Mouse (Mus musculus): ENCODE data around the gene Mif4gd.

Mif4gd gene

DNA sequence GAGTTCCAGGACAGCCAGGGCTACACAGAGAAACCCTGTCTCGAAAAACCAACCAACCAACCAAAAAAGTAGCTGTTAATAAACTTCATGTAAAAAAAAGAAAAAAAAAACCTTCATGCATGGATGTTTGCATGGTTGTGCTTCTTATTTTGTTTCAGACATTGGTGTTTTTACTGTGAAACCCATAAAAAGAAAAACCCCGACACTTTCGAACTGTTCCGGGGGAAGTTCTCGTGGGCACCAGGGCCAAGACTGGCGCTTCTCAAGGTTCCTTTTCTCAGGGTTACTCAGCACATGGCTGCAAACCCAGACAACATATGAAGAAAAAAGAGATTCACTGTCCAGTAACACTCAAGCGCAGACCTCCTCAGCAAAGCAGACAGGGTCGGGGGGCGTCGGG, 20.1 kb upstream of the Mif4gd start:
- DNase-seq (ENCODE audit: low spot score in 2 of 2): no peak

DNA sequence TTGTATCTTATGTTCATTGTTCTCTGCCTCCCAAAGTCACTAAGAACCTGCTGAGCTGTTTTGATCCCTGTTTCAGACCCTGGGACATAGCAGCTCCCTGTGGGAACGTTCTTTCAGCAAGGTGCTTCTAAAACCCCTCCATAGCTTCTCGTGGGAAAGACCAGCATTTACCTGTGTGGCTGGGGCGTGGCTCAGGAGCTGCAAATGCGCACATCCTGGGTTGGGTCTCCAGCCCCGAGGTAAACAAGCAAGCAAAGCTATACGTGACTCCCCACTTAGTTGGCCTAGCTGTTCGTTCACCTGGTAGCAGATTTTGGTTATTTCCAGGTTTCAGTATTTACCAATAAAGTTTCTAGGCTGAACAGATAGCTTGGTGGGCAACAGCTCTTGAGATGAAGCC, 19.5 kb upstream of the Mif4gd start:
- DNase-seq (ENCODE audit: low spot score in 2 of 2): no peak

DNA sequence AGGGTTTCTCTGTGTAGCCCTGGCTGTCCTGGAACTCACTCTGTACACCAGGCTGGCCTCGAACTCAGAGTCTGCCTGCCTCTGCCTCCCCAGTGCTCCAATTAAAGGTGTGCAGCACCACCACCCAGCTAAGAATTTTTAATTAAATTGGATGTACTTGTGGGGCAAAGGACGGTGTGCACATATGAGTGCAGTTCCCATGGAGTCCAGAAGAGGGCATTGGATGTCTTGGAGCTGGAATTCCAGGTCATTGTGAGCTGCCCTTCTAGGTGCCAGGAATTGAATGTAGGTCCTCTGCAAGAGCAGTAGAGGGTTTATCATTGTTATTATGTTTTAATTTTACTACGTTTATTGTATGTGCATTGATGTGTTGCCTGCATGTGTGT, 18.7 kb upstream of the Mif4gd start:
- DNase-seq (ENCODE audit: low spot score in 2 of 2): peak; percentile 39 to 43

DNA sequence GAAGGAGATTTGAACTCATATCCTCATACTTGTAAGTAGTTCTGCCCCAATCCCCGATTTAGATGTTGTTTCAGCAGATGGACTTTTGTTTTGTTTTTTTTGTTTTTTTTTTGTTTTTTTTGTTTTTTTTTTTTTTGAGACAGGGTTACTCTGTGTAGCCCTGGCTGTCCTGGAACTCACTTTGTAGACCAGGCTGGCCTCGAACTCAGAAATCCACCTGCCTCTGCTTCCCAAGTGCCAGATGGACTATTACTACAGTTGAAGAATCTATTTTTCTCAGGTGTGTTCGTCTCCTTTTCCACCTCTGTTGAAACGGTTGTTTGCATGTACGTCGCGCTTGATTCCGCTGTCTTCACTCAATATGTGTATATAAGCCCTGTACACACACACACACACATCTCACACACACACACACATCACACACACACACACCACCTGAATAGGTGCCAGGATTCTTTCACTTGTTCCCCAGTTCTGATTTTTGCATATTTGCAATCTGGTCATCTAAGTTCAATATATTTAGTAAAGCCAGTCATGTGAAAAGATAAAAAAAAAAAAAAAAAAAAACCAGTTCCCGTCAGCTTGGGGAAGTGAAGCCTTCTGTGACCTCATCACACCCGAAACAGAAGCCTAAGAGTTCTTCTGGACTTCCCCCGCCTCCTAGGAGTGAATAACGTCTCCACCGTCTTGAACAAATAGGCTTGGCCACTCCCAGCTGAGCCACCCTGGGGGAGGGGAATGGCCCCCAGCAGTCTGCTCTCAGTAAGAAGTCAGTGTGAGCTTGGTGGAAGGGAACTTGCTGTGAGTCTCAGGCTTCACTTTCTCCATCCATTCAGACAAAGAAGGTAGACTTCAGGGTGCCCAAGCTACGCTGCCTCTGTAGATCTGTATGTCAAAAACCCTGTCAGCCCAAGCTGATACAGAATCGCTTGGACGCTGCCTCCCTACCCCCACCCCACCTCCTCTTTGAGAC, 18.0 kb upstream of the Mif4gd start:
- DNase-seq (ENCODE audit: low spot score in 2 of 2): peak in 1 of 2 experiments; percentile 34

DNA sequence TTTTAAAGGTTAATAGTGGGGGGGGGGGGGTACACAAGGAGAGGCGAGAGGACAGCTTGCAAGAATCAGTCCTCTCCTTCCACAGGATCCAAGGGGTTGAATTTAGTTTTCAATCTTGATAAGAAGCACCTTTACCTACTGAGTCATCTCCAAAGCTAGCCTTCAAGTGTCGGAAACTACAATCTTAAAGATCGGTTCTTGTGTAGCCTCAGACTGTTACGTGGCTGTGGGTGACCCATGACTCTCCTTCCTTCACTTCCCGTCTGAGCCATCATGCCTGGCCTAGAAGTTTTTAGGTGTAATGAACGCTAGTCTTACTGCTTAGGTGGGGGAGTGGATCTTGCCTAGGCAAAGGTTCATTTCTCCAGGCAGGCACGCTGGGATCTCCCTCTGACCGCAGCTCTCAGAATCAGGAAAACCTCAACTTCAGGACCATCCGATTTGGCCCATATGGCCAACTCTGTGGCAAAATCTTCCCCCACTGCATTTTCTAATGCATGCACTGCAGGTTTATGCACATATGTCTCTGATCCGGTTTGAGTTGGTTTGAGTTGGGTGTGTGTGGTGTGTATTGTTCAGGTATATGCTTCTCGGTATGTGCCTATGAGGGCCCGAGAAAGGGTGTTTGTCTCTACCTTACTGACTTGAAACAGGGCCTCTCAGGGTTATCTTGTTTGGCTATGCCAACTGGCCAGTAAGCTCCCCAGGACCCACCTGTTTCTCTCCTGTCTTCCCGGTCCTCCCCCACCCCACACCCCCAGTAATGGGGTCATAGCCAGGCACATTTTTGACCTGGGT, 17.2 kb upstream of the Mif4gd start:
- no peak for DNase-seq (ENCODE audit: low spot score in 2 of 2)

DNA sequence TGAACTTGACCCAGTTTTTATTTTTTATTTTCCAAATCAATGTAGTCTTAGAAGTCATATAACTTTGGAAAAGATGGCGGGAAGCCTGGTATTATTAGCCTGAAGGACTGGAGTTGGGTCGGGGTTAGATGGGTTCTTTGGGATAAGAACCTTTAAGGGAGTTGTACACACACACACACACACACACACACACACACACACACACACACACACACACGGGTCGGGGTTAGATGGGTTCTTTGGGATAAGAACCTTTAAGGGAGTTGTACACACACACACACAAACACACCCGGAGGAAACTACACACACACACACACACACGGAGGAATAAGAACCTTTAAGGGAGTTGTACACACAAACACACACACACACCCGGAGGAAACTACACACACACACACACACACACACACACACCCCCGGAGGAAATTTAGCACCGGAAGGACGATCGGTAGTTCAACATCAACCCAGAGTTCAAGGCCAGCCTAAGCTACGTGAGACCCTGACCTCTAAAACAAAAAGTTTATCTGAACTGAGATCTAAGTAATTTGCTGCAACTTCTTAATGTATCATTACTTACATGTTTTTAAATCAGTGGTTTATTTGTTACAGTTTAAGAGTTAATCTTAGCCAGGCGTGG, 15.8 kb upstream of the Mif4gd start:
- DNase-seq (ENCODE audit: low spot score in 2 of 2): no peak

DNA sequence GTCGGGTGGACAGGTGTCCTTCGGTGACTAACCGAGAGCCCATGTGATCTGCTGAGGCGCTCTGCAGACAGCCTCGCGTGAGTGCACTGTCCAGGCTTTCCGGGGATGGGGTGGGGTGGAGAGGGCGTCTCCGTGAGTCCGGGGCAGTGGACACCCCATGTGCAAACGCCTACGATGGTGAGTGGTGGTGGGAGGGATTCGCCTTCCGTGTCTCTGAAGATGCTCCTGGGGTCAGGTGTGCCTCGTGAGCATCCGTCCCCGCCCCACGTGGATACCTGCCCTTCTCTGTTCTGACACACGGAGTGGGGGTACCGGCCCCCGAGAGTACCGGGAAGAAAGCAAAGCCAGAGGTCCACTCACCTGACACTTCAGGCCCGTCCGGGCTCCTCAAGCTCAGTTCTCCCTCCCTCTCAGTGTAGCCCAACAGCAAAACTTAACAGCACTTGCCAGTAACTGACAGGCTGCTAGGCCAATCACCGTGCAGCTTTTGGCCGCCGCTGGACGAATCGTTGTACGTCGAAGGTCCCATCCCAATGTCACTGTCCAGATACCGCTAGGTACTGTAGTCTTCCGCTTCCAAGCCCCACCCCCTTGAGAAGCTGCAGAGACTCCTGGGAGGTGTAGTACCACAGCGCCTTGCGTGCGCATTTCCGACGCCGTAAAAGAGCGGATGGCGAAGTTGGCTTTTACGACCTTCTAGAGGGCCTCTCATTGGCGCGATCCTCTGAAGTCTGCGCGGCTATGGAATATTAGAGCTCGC, 15.1 kb upstream of the Mif4gd start, which contains the start of gene Slc25a19:
TSS of gene Slc25a19 (minus strand) at position 591 of the 760 bp plus-strand sequence.
- DNase-seq (ENCODE audit: low spot score in 2 of 2): peak; percentile 99 to 100

DNA sequence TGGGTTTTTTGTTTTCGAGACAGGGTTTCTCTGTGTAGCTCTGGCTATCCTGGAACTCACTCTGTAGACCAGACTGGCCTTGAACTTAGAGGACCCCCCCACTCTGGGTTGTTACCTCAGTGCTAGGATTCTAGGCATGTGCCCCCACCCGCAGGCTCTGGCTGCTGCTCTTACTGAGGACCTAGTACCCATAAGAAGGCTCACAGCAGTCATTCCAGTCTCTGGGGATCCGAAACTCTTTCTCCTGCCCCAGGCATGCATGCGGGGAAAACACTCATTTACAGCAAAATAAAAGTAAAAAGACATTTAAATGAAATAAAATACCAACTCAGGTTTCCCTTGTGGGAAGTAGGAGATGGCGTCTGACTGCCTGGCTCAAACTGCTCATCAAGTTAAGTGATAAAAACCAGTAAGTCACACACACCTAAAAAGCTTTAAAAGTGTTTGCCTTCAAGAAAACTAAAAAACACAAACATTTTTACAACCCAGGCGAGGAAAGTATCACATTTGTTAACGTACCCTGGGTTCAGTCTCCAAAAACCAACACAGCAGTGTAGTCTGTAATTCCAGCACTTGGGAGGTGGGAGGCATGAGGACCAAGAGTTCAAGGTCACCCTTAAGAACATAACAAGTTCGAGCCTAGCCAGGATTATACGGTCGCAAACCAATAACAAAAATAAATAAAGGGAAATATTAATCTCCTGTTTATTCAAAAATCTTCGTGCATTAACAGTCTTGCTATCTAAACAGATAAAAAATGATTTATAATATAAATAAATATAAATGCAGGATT, 14.3 kb upstream of the Mif4gd start:
- DNase-seq (ENCODE audit: low spot score in 2 of 2): no peak

DNA sequence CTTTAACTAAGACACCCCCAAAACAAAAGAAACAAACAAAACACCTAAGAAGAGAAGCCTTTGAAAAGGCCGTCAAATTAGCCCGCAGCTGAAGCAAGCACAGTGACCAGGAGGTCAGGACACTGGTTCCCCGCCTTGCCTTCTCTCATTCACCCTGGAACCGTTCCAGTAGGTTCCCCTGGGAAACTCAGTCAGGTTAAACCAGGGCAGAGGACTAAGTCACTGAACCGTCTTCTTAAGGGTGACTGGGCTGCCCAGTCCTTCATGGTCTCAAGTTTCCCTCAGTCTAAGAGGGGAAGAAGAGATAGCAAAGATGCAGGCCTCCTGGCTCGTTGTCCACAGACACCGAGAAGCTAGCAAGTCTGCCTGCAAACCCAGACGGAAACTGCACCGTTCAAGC, 13.1 kb upstream of the Mif4gd start:
- no peak for DNase-seq (ENCODE audit: low spot score in 2 of 2)

DNA sequence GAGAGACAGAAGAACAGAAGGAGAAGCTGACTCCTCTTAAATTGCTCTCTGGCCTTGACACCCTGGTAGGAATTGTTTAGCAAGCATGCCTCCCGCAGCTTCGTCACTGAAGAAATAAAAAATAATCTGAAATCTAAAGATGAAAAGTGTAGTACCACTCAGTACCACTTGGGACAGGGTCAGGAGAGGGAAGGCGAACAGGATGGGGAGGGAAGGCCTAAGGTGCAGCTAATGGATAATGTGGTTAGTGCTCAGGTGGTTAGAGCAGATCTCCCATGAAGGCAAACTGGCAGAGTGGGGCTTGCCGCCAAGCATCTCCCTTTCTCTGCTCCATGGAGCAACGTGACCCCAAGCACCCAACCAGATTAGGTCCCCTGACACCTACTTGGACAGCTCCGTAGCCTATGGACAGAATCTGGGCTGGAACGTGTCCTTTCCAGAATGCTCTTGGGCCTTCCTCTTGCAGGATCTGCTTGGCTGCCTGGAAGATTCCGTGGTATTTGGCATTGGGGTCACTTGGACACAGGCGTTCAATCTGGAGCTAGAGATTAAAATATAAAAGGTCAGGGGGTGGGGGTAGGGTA, 10.8 kb upstream of the Mif4gd start:
- DNase-seq (ENCODE audit: low spot score in 2 of 2): no peak

DNA sequence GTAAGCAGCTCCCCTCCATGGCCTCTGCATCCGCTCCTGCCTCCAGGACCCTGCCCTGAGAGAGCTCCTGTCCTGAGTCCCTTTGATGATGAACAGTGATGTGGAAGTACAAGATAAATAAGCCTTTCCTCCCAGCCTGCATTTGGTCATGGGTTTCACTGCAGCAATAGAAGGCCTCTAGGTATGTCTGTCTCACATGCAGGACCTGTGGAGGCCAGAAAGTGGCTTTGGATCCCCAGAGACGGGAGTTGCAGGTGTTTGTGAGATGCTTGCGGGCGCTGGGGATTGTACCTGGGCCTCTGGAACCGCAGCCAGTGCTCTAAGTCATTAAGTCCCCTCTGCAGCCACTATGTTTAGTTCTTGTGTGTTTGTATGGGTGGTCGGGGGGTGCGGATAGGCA, 7.2 kb upstream of the Mif4gd start:
- DNase-seq (ENCODE audit: low spot score in 2 of 2): no peak

DNA sequence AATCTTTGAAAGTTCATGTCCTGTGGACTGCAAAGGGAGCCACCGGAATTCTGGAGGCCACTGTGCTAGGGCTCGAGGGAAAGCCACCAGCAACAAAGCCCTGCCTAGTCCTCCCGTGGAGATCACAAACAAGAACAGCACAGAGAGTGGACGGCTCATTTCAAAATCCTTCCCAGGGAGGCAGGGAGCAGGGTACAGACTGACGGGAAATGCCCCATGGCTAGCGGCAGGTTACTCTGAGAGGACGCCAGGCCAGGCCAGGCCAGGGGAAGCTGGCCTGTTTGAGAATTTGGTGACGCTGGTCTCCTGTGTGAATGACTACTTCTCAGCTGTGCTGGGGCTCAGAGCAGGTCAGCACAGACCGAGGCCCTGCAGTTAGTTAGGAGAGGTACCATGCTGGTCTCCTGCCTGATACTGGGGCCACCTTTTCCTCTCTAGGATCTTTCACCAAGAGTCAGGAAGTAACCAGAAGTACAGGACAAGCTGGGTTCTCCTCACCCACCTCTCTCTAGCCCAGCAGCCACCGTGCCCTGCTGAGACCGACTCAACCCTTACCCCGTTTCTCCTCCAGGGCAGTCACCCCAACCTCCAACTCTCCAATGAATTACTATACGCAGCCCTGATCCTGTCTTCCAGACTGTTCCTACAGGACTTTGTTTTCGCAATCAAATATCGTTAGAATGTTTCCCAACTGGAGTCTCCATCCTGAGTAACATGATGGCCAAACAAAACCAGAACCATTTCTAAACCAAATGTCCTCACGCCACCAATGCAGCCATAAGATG, 6.2 kb upstream of the Mif4gd start:
- DNase-seq (ENCODE audit: low spot score in 2 of 2): no peak

DNA sequence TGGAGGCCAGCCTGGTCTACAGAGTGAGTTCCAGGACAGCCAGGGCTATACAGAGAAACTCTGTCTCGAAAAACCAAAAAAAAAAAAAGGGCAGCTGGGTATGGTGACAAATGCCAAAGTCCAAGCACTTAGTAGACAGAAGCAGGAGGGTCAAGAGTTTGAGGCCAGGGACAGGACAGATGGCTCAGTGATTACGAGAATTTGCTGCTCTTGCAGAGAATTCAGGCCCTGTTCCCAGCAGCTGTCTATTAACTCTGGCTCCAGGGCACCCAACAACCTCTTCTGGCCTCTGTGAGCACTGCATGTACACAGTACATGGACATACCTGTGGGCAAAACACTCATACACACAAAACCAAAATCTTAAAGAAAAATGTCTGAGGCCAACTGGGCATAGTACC, 5.2 kb upstream of the Mif4gd start:
- no peak for DNase-seq (ENCODE audit: low spot score in 2 of 2)

DNA sequence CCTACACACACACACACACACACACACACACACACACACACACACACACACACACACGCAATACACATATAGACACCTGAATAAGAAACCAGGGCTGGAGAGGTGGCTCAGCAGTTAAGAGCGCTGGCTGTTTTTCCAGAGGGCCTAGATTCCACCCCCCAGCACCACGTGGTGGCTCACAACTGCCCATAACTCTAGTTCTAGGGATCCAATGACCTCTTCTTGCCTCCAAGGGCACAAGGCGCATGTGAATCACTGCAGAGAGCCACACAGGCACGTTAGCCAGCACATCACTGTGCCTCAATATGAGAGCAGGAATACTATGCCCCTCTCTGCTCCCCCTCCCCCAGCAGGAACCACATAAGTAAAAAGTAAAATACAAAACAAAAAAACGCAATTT, 4.1 kb upstream of the Mif4gd start:
- DNase-seq (ENCODE audit: low spot score in 2 of 2): no peak

DNA sequence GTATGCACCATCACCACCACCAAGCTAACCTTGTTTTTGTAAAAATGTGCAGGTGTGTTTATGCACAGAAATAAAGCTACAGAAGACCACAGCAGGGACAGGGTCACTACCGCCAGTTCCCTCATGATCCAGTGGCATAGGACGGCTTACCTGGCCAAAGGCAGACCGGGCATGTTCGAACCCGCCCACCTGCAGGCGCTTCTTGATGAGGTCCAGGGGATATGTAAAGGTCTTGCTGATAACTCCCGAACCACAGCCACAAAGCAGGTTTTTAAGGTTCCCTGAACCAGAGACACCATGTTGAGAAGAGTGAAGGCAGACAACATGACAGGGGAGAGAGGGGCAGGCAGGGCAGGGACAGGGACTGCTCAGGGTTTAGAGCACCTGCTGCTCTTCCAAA, 3.6 kb upstream of the Mif4gd start:
- DNase-seq (ENCODE audit: low spot score in 2 of 2): no peak

DNA sequence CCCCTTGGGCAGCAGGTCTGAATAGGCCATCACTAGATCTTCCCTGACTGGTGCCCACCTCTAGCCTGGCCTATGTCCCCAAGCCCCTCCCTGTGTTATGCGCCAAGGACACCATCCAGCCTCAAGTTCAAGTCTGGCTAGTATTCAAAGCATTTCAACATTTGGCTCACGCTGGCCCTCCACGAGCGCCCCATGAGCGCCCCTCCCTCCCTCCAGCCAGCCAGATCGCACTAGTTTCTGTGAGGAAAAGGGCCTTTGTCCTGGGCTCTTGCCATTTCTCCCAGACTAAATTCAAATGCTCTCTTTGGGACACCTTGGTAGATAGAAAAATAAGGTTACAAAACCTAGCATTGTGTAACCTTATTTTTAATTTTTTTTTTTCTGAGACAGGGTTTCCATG, 3.1 kb upstream of the Mif4gd start:
- DNase-seq (ENCODE audit: low spot score in 2 of 2): no peak

DNA sequence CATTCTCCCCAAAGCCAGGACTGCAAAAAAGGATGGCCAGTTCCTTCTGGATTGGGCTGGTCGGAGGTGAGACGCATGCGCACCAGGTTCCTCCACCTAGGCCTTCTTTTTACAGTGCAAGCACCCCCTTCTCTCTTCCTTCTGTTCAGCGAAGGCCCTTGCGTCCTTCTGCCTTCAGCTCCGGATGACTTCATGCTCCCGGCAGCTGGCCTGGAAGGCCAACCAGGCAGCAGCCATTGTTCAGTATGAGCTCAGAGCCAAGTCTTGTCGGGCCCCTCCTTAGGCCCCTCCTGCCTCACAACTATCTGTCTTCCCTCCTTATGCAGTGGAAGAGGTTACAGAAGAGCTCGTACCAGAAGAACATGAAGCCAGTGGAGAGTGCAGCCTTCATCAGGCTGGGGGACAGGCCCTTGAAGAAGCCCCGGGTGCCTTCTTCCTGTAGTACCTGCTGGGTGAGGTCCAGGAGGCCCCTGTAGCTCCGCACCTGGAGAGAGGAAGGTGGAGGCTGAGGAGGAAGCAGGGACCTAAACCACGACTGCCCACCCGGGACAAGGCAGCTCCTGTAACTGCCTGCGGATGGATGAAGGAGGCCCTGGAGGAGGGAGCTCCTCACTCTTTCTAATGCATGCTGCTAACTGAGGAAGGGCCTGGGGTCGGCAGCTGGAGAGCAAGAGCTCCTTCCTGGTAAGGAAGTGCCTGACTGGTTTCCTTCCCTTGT, 2.5 kb upstream of the Mif4gd start:
- no peak for DNase-seq (ENCODE audit: low spot score in 2 of 2)

DNA sequence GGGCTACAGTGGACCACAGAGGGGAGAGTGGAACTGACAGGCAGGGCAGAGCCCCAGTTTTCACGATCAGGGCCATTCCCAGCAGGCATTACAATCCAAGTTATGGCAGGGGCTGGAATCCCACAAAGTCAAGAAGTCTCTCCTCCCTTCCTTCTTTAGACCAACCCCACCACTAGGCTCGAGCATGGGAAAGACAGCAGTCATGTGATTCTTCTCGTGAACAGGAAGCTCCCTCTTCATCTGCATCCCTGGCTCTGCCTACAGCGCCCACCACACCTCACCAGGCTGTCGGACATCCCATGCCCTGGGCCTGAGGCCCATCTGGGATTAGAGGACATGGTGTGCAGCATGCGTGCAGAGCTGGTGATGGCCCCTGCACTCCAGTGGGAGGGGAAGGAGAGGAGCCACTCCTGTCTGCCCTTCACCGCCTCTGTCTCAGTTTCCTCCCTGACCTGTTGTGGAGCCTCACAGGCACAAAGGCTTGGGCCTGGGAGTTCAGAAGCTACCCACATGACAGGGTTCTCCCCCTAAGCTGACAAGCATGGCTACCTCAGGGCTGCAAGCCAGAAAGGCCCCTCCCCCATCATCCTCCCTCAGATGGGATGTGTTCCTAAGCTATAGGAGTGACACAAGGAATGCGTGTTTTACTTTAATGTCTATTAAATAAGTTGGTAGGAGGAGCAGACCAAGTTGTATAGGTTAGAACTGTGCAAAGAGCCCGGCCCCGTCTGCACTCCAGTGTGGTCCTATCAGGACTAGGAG, 1.8 kb upstream of the Mif4gd start:
- no peak for DNase-seq (ENCODE audit: low spot score in 2 of 2)

Measured in right cerebral cortex, adult 2 months (tissue).